Mouse (Mus musculus): ENCODE results near the gene Dmrta1. TPM values are rescaled to one million over a fixed set of nuclear protein-coding genes. Genes with fewer than 3 reads are reported as not detected.
"Not testable (repeated sequence)": the region's sequence is repeated elsewhere in the genome, so short reads cannot be mapped to it uniquely, and the experiment has no call there.

The Dmrta1 gene
- polyA plus RNA-seq, 1 experiment: not detected

GRCm38 (mm10) chr4:89723526-89724190 lies 44.4 kb downstream of the Dmrta1 start:
- 48% methylated on average over 1 of the region's 1 CpGs for WGBS
- DNase-seq (ENCODE audit: low read depth, low spot score): not testable (repeated sequence)

All from large intestine, adult 2 months (tissue).